Mouse (Mus musculus) stomach, postnatal 0 days (tissue): Measurements from ENCODE around the gene Trim72.
A peak's percentile ranks its signal among the peaks of the same experiment; 100 is the strongest.

Experiments
- CTCF ChIP-seq: IDR thresholded peaks from 2 replicates; pipeline ENCODE4 v1.5.1; 2016; ENCODE audit warnings: antibody characterized with exemption, low read depth, mild to moderate bottlenecking, moderate library complexity
- EP300 ChIP-seq: optimal IDR thresholded peaks from 2 replicates; pipeline ENCODE3; 2016; ENCODE audit warnings: antibody characterized with exemption

DNA sequence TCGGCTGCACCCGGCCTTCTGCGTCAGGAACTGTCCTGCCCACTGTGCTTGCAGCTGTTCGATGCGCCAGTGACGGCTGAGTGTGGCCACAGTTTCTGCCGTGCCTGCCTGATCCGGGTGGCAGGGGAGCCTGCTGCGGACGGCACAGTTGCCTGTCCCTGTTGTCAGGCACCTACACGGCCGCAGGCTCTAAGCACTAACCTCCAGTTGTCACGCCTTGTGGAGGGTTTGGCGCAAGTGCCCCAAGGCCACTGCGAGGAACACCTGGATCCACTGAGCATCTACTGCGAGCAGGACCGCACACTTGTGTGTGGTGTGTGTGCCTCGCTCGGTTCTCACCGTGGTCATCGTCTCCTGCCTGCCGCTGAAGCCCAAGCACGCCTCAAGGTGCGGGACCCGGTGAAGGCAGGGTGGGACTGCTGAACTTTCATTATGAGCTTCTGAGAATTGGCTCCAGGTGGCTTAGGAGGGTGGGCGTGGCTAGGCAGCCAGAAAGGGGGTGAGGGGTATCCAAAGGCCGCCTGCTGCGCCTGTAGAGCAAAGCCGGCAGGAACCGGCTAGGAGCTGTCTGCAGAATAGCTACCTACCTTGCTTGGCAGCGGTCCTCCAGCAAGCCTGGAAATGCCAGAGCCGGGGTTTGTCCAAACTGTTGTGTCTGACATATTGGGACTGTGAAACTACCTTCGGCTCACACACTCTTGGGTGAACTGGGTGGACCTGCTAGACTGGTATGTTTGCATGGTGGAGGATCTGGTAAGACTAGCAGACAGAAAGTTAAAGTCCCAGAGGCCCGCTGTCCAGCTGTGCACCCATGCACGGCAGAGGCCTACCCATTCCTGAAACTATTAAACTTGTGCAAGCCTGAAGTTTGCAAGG is 976 bp downstream of the Trim72 start:
- TF ChIP-seq CTCF (no peak), EP300 (peak; percentile 88)
